Mouse (Mus musculus) forebrain, embryonic 16.5 days (tissue): Measurements from ENCODE around the gene Gm5624. TPM values are rescaled to one million over a fixed set of nuclear protein-coding genes. Genes with fewer than 3 reads are reported as not detected.
"Not testable (repeated sequence)": the region's sequence is repeated elsewhere in the genome, so short reads cannot be mapped to it uniquely, and the experiment has no call there.

Source experiments
- ATAC-seq: fragments of 200-750 bp; cut with Nextera tagmentation; 2 replicates; pipeline ENCODE4 v1.8.0; 2017; ENCODE audit warnings: mild to moderate bottlenecking, moderate library complexity
- H3K27ac ChIP-seq: fragments of 300-500 bp; sonication (generic); 2 replicates; pipeline ENCODE4 v1.5.1; 2014; ENCODE audit warnings: low read length, control low read depth
- H3K27me3 ChIP-seq: fragments of 300-500 bp; sonication (generic); replicated peaks from 2 replicates; pipeline ENCODE4 v1.6.1; 2014; ENCODE audit warnings: low read length; ENCODE audit not compliant: control insufficient read depth, insufficient read depth
- H3K36me3 ChIP-seq: fragments of 300-500 bp; sonication (generic); 2 replicates; pipeline ENCODE4 v1.6.1; 2014; ENCODE audit not compliant: control insufficient read depth, insufficient read depth
- H3K4me1 ChIP-seq: fragments of 300-500 bp; sonication (generic); replicated peaks from 2 replicates; pipeline ENCODE4 v1.6.1; 2014; ENCODE audit warnings: low read length; ENCODE audit not compliant: control insufficient read depth, insufficient read depth
- H3K4me2 ChIP-seq: fragments of 300-500 bp; sonication (generic); 2 replicates; pipeline ENCODE4 v1.6.1; 2014; ENCODE audit warnings: mild to moderate bottlenecking, low read length, control low read depth
- H3K4me3 ChIP-seq: fragments of 300-500 bp; sonication (generic); replicated peaks from 2 replicates; pipeline ENCODE4 v1.5.1; 2014; ENCODE audit warnings: mild to moderate bottlenecking, low read length, control low read depth
- H3K9ac ChIP-seq: fragments of 300-500 bp; sonication (generic); replicated peaks from 2 replicates; pipeline ENCODE4 v1.6.1; 2014; ENCODE audit warnings: low read depth, low read length, control low read depth
- H3K9me3 ChIP-seq: fragments of 300-500 bp; sonication (generic); 2 replicates; pipeline ENCODE4 v1.6.1; 2016; ENCODE audit warnings: low read length; ENCODE audit not compliant: control insufficient read depth
- WGBS: fragments of 180-500 bp; shearing (Covaris S2); extraction: QIAGEN DNeasy Blood & Tissue Kit; methylation state at CpG from one replicate; pipeline ENCODE4 v1.1.7; 2014; 5-methylcytosine and 5-hydroxymethylcytosine counted together
- polyA plus RNA-seq: library from polyadenylated mRNA; unstranded; fragments of >200 nt; fragmentation: Nextera tagmentation; extraction: Ambion mirVana; gene quantifications from 2 replicates; pipeline ENCODE4 v1.2.1, GENCODE M21; 2015

The Gm5624 gene
- not detected in 2 replicates for polyA plus RNA-seq

DNA sequence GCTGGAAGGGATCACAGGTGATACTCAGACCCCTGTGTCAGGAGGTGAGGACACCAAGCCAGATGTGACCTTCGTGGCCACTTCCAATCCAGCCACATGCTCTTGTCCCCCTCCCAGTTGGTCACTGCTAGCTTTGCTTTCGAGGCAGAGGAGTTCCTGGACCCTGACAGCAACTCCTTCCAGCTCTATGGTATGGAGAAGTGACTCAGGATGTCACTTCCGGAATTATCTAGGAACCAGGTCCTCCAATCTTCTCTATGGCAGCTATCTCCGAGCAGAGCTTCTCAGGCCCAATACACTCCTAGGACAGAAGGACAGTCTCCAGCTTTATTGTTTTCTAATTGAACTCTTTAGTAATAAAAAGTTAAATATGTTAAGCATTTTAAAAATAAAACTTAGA lies at the start of gene Gm5624:
Gene Gm5624, minus strand, starts transcription at position 202 of the 400 bp plus-strand sequence.
- 78% methylated on average over 4 of the region's 4 CpGs for WGBS
- not testable (repeated sequence) for H3K36me3 ChIP-seq, ATAC-seq, H3K4me2 ChIP-seq, H3K27ac ChIP-seq, H3K9me3 ChIP-seq, H3K27me3 ChIP-seq, H3K9ac ChIP-seq, H3K4me3 ChIP-seq, H3K4me1 ChIP-seq

DNA sequence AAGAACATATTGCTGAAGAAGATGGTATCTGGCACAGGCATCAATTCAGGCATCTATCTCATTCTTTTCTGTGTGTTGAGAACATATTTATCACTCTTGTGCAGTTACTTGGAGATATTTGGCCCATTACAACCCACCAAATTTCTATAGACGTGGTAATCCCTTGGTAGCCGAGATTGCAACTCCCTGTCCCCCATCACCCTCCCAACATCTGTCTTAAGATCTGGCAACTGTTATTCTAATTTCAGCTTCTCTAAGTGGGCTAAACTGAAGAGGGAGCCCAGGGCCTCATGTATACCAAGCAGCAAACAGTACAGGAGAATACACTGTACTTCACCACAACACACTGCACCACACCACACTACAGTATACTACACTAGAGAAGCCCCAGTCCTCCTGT lies 36.0 kb downstream of the Gm5624 start:
- H3K4me2 ChIP-seq, H3K9ac ChIP-seq, H3K4me1 ChIP-seq, ATAC-seq, H3K36me3 ChIP-seq, H3K27me3 ChIP-seq, H3K27ac ChIP-seq, H3K4me3 ChIP-seq, H3K9me3 ChIP-seq: not testable (repeated sequence)
- WGBS: 73% methylated on average over 2 of the region's 2 CpGs

DNA sequence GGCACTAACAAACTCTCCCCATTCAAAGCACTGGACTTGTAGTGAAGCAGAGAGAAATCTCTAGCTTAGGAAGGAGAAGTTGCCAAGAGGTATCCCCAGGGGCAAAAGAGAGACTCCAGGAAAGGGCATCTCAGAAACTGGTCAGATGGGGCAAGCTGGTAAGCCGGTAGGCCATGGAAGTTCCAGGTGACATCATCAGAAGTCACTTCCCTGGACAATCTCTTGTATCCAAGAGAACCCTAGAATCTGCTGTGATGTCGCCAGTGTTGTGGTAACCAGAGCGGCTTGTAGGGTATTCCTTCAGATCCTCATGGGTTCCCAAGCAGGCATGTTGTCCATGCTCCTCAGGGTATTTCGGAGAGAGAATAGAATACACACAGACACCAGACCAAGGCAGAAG lies 44.9 kb downstream of the Gm5624 start, which contains the start of gene Gm8247:
Gene Gm8247, plus strand, starts transcription at position 301 of the 400 bp plus-strand sequence.
- WGBS: 89% methylated on average over 4 of the region's 4 CpGs
- H3K27ac ChIP-seq, H3K9me3 ChIP-seq, H3K27me3 ChIP-seq, H3K4me1 ChIP-seq, H3K4me3 ChIP-seq, H3K36me3 ChIP-seq, ATAC-seq, H3K9ac ChIP-seq, H3K4me2 ChIP-seq: not testable (repeated sequence)

DNA sequence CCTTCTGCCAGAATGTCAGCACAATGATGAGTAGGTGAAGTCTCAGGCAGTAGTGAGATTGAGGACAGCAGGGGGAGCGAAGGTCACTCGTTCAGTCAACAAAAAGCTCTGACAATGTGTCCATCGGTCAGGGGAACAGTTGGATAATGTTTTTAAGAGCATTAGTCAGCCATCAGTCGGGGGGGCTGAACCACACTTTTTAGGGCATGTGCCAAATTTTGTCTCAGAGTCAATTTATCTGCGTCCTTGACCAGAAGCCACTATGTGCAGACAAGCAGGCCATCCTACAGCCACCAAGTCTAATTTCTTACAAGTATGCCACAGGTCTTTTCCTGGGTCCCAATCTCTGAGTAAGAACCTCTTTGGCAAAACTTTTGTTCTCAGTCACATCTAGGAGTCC lies 79.8 kb downstream of the Gm5624 start:
- H3K4me1 ChIP-seq, H3K36me3 ChIP-seq, H3K27me3 ChIP-seq, ATAC-seq, H3K27ac ChIP-seq, H3K4me3 ChIP-seq, H3K9ac ChIP-seq, H3K4me2 ChIP-seq, H3K9me3 ChIP-seq: not testable (repeated sequence)
- WGBS: 83% methylated on average over 3 of the region's 5 CpGs

DNA sequence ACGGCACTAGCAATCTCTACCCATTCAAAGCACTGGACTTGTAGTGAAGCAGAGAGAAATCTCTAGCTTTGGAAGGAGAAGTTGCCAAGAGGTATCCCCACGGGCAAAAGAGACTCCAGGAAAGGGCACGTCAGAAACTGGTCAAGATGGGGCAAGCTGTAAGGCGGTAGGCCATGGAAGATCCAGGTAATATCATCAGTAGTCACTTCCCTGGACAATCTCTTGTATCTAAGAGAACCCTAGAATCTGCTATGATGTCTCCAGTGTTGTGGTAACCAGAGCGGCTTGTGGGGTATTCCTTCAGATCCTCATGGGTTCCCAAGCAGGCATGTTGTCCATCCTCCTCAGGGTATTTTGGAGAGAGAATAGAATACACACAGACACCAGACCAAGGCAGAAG lies 109.8 kb downstream of the Gm5624 start, which contains the start of gene Gm17093:
Gene Gm17093, plus strand, starts transcription at position 301 of the 400 bp plus-strand sequence.
- H3K36me3 ChIP-seq, H3K27ac ChIP-seq, H3K4me2 ChIP-seq, H3K9me3 ChIP-seq, H3K4me3 ChIP-seq, H3K27me3 ChIP-seq, H3K4me1 ChIP-seq, H3K9ac ChIP-seq, ATAC-seq: not testable (repeated sequence)
- WGBS: 93% methylated on average over 5 of the region's 5 CpGs

Other genes with a start within 250 kb of the Gm5624 start
- gene Gm3371, start 217.2 kb downstream of the Gm5624 start, polyA plus RNA-seq: not detected in 2 replicates
- not detected in 2 replicates for gene Gm8232, start 194.3 kb downstream of the Gm5624 start, polyA plus RNA-seq
- gene BC061237, start 135.5 kb downstream of the Gm5624 start, polyA plus RNA-seq: not detected in 2 replicates
- not detected in 2 replicates for gene Gm17093, start 109.7 kb downstream of the Gm5624 start, polyA plus RNA-seq
- not detected in 2 replicates for gene Gm8247, start 44.8 kb downstream of the Gm5624 start, polyA plus RNA-seq
- not detected in 2 replicates for gene Gm8257, start 78.5 kb upstream of the Gm5624 start, polyA plus RNA-seq
- not detected in 2 replicates for gene Gm8267, start 122.4 kb upstream of the Gm5624 start, polyA plus RNA-seq
- gene Ptgdr, start 231.4 kb upstream of the Gm5624 start, polyA plus RNA-seq: 0.63 and 0.68 TPM in 2 replicates